Mouse (Mus musculus) heart, embryonic 14.5 days (tissue): ENCODE data around the gene L1td1. TPM values are rescaled to one million over a fixed set of nuclear protein-coding genes. Genes with fewer than 3 reads are reported as not detected.
A peak's percentile ranks its signal among the peaks of the same experiment; 100 is the strongest.

ENCODE experiments used
- ATAC-seq: fragments of 200-750 bp; cut with Nextera tagmentation; 2 replicates; pipeline ENCODE4 v1.8.0; 2017; ENCODE audit warnings: low read depth, moderate TSS enrichment; ENCODE audit not compliant: insufficient number of reproducible peaks, insufficient read depth, low FRiP score
- H3K27ac ChIP-seq, 2 experiments: fragments of 200-500 bp in 1 of 2; fragments of 300-500 bp in 1 of 2; sonication (generic) in 1 of 2; replicated peaks in 1 of 2; 2 replicates each; pipeline ENCODE4 v1.5.1; 2012 to 2014; ENCODE audit warnings: low read depth in 2 of 2, low read length in 2 of 2, control low read depth in 1 of 2, mild to moderate bottlenecking in 1 of 2, mixed read lengths in 1 of 2; ENCODE audit not compliant: control insufficient read depth in 1 of 2, insufficient read depth in 1 of 2
- H3K27me3 ChIP-seq: fragments of 300-500 bp; sonication (generic); 2 replicates; pipeline ENCODE4 v1.6.1; 2014; ENCODE audit warnings: mild to moderate bottlenecking, low read length, control low read depth; ENCODE audit not compliant: control insufficient read depth, insufficient read depth
- H3K36me3 ChIP-seq: fragments of 300-500 bp; sonication (generic); 2 replicates; pipeline ENCODE4 v1.6.1; 2014; ENCODE audit warnings: mild to moderate bottlenecking, control low read depth, low read length, mixed read lengths; ENCODE audit not compliant: control insufficient read depth, insufficient read depth
- H3K4me1 ChIP-seq, 2 experiments: fragments of 200-500 bp in 1 of 2; fragments of 300-500 bp in 1 of 2; sonication (generic) in 1 of 2; 2 replicates each; pipeline ENCODE4 v1.6.1; 2012 to 2014; ENCODE audit warnings: low read length in 2 of 2, control low read depth in 1 of 2, mixed read lengths in 1 of 2; ENCODE audit not compliant: control insufficient read depth in 2 of 2, insufficient read depth in 2 of 2
- H3K4me2 ChIP-seq: fragments of 300-500 bp; sonication (generic); 2 replicates; pipeline ENCODE4 v1.6.1; 2014; ENCODE audit warnings: mild to moderate bottlenecking, low read length
- H3K4me3 ChIP-seq, 2 experiments: fragments of 200-500 bp in 1 of 2; fragments of 300-500 bp in 1 of 2; sonication (generic) in 1 of 2; 2 replicates each; pipeline ENCODE4 v1.5.1; 2012 to 2014; ENCODE audit warnings: low read length in 2 of 2, mild to moderate bottlenecking in 2 of 2, control low read depth in 1 of 2, low read depth in 1 of 2, moderate library complexity in 1 of 2; ENCODE audit not compliant: control insufficient read depth in 1 of 2, insufficient read depth in 1 of 2
- H3K9ac ChIP-seq: fragments of 300-500 bp; sonication (generic); 2 replicates; pipeline ENCODE4 v1.6.1; 2014; ENCODE audit warnings: mild to moderate bottlenecking, low read length
- H3K9me3 ChIP-seq: fragments of 300-500 bp; sonication (generic); 2 replicates; pipeline ENCODE4 v1.6.1; 2016; ENCODE audit warnings: low read length, control low read depth; ENCODE audit not compliant: control insufficient read depth
- WGBS: fragments of 180-500 bp; shearing (Covaris S2); extraction: QIAGEN DNeasy Blood & Tissue Kit; methylation state at CpG from one replicate; pipeline ENCODE4 v1.1.7; 2014; 5-methylcytosine and 5-hydroxymethylcytosine counted together
- polyA plus RNA-seq: library from polyadenylated mRNA; unstranded; fragments of >200 nt; fragmentation: Nextera tagmentation; extraction: Ambion mirVana; gene quantifications from 2 replicates; pipeline ENCODE4 v1.2.1, GENCODE M21; 2014

Gene L1td1
- polyA plus RNA-seq, 1 experiment from 2014 or later: not detected

DNA sequence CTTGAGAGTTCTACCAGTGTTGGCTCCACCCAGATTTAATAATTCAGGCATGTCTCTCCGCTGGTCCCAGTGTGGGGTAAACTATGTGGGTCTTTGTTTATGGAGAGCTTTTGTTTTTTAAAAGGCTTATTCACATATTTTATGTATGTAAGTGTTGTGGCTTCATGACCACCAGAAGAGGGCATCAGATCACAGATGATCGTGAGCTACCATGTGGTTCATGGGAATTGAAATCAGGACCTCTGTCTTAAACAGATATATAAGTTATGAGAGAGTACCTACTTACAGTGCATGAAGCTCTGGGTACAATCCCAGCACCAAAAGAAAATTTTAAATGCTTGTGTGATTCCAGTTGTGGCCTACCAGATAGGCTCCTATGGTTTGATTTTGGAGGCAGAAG, 13.2 kb downstream of the L1td1 start:
- no peaks in the 10 kb centered on the region for H3K27me3 ChIP-seq
- H3K9me3 ChIP-seq: no peaks in the 10 kb centered on the region
- no peak for ATAC-seq
- H3K27ac ChIP-seq: no peak overlapping the region
- H3K4me2 ChIP-seq: no peak overlapping the region
- H3K4me3 ChIP-seq: no peak overlapping the region
- H3K4me1 ChIP-seq: peaks cover 0 to 2% of the 10 kb centered on the region in 2 experiments; a peak in 1 of 4 replicates
- no peak overlapping the region for H3K9ac ChIP-seq
- whole genome bisulfite sequencing: 38% methylated on average over 2 of the region's 2 CpGs
- H3K36me3 ChIP-seq: no peaks in the 10 kb centered on the region

DNA sequence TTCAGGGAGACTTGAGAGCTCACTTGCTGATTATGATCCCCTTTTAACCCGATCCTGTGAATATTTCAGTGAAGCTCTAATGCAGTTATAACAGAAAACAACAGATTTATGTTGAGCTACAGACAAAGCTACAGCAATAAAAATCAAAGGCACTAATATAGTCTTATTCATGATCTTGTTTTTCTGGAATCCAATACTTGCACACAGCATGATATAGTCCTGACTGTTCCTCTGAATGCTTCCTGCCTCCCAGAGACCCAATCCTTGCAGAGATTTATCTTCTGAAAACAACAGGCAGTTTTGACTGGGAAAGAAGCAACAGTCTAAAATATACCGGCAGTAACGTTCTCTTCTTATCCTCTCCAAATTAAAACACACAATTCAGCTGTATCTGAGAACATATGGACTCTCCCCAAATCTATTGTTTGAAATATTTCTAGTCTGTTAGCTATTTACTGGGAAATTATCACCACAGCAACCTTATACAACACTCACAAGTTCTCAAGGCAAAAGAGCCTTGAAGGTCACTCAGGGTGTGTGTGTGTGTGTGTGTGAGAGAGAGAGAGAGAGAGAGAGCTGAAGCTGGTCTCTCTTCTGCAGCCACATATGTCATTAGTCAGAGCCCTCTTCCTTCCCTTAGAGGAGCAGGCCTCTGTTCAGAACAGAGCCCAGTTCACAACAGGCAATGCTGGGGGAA, 16.8 kb downstream of the L1td1 start:
- no peak for ATAC-seq
- H3K27me3 ChIP-seq: no peaks in the 10 kb centered on the region
- H3K4me3 ChIP-seq: no peak overlapping the region
- H3K9me3 ChIP-seq: no peaks in the 10 kb centered on the region
- no peak overlapping the region for H3K9ac ChIP-seq
- H3K36me3 ChIP-seq: no peaks in the 10 kb centered on the region
- H3K4me2 ChIP-seq: no peak overlapping the region
- H3K27ac ChIP-seq: no peak overlapping the region; a peak in 1 of 4 replicates
- H3K4me1 ChIP-seq: peaks cover 0 to 2% of the 10 kb centered on the region in 2 experiments; a peak in 1 of 4 replicates
- 57% methylated on average over 3 of the region's 3 CpGs for WGBS

DNA sequence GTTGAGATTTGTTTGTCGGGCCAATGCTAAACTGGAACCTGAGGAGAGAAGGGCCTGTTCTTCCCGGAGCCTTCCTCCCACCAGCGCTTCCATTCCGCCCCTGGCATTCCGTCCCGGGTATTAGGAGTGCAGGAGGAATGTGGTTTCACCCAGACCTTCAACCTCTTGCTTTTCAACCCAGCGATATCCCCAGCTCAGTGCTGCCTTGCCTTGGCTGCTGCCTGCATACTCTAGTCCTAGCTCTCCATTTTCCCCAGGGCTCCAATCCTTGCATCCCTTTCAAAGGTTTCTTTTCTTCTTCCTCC, 17.3 kb downstream of the L1td1 start:
- WGBS: 22% methylated on average over 7 of the region's 7 CpGs
- H3K4me1 ChIP-seq: peaks cover 0 to 2% of the 10 kb centered on the region in 2 experiments; a peak in 1 of 4 replicates
- no peaks in the 10 kb centered on the region for H3K36me3 ChIP-seq
- ATAC-seq: no peak
- H3K9ac ChIP-seq: no peak overlapping the region
- no peaks in the 10 kb centered on the region for H3K27me3 ChIP-seq
- no peak overlapping the region; a peak in 1 of 4 replicates for H3K27ac ChIP-seq
- no peaks in the 10 kb centered on the region for H3K9me3 ChIP-seq
- H3K4me2 ChIP-seq: no peak overlapping the region
- H3K4me3 ChIP-seq: no peak overlapping the region

- ATAC-seq: no peak
- Histone ChIP-seq H3K36me3 (no peaks in the 10 kb centered on the region), H3K9ac (no peak overlapping the region), H3K27me3 (no peaks in the 10 kb centered on the region), H3K4me2 (no peak overlapping the region), H3K4me3 (no peak overlapping the region), H3K9me3 (no peaks in the 10 kb centered on the region), H3K4me1 (no peaks in the 10 kb centered on the region; a peak in 1 of 4 replicates), H3K27ac (no peak overlapping the region)
- WGBS: 73% methylated on average over 4 of the region's 4 CpGs
Observed at GRCm38 (mm10) chr4:98754456-98754855, 27.9 kb downstream of the L1td1 start.

DNA sequence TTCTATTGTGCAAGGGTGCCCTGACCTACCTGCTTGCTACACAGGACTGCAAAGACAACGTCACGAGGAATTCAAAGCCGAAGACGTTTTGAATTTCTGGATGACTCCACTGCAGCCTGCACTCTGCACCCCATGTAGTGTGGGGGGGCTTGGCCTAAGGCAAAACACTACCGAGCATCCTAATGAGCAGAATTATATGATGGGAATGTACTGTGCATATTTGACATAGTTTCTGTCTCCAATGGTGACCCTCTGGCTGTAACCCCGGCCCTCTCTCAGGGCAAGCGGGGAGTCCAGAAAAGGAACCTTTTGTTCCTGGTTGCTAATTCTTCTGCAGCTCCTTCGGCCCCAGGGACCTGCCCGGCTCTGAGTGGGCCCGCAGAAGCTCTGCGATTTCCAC, 29.6 kb downstream of the L1td1 start:
- Histone ChIP-seq H3K4me3 (no peak overlapping the region), H3K9ac (no peak overlapping the region), H3K36me3 (no peaks in the 10 kb centered on the region), H3K27ac (no peak overlapping the region), H3K9me3 (no peaks in the 10 kb centered on the region), H3K4me2 (no peak overlapping the region), H3K4me1 (no peaks in the 10 kb centered on the region; a peak in 1 of 4 replicates), H3K27me3 (no peaks in the 10 kb centered on the region)
- 67% methylated on average over 11 of the region's 11 CpGs for WGBS
- no peak for ATAC-seq

GRCm38 (mm10) chr4:98758012-98758821, 31.7 kb downstream of the L1td1 start:
- ATAC-seq: peak; percentile 35; the same call in 1 of the 2 replicates
- no peaks in the 10 kb centered on the region for H3K9me3 ChIP-seq
- H3K36me3 ChIP-seq: no peaks in the 10 kb centered on the region
- no peak overlapping the region for H3K4me3 ChIP-seq
- 47% methylated on average over 4 of the region's 4 CpGs for WGBS
- no peak overlapping the region for H3K4me2 ChIP-seq
- no peak overlapping the region for H3K9ac ChIP-seq
- no peaks in the 10 kb centered on the region for H3K27me3 ChIP-seq
- no peaks in the 10 kb centered on the region; a peak in 1 of 4 replicates for H3K4me1 ChIP-seq
- H3K27ac ChIP-seq: no peak overlapping the region

- H3K27ac ChIP-seq: no peak overlapping the region
- H3K4me1 ChIP-seq: no peaks in the 10 kb centered on the region; a peak in 1 of 4 replicates
- no peak for ATAC-seq
- no peaks in the 10 kb centered on the region for H3K27me3 ChIP-seq
- no peak overlapping the region for H3K4me3 ChIP-seq
- H3K9me3 ChIP-seq: no peaks in the 10 kb centered on the region
- no peak overlapping the region for H3K4me2 ChIP-seq
- H3K36me3 ChIP-seq: no peaks in the 10 kb centered on the region
- no peak overlapping the region for H3K9ac ChIP-seq
- WGBS: 64% methylated on average over 3 of the region's 3 CpGs
Observed at GRCm38 (mm10) chr4:98758872-98759518, 32.5 kb downstream of the L1td1 start.
